Mouse (Mus musculus) hindbrain, embryonic 11.5 days (tissue): ENCODE results near the gene D11Wsu47e. TPM values are rescaled to one million over a fixed set of nuclear protein-coding genes. Genes with fewer than 3 reads are reported as not detected.

ENCODE experiments used
- ATAC-seq: fragments of 200-750 bp; cut with Nextera tagmentation; 2 replicates; pipeline ENCODE4 v1.8.0; 2017; ENCODE audit warnings: mild to moderate bottlenecking, moderate TSS enrichment, moderate library complexity; ENCODE audit not compliant: low FRiP score
- DNase-seq: peaks from one replicate; pipeline ENCODE4 v3.0.0-alpha.2; 2015; ENCODE audit warnings: low spot score
- H3K27ac ChIP-seq: fragments of 300-500 bp; sonication (generic); 2 replicates; pipeline ENCODE4 v1.5.1; 2014; ENCODE audit warnings: mild to moderate bottlenecking, low read depth, low read length
- H3K27me3 ChIP-seq: fragments of 300-500 bp; sonication (generic); 2 replicates; pipeline ENCODE4 v1.6.1; 2014; ENCODE audit warnings: mild to moderate bottlenecking, low read length, moderate library complexity, mixed read lengths; ENCODE audit not compliant: control insufficient read depth, insufficient read depth
- H3K36me3 ChIP-seq: fragments of 300-500 bp; sonication (generic); 2 replicates; pipeline ENCODE4 v1.6.1; 2014; ENCODE audit warnings: mild to moderate bottlenecking, low read length, moderate library complexity, mixed read lengths; ENCODE audit not compliant: control insufficient read depth, insufficient read depth
- H3K4me1 ChIP-seq: fragments of 300-500 bp; sonication (generic); replicated peaks from 2 replicates; pipeline ENCODE4 v1.6.1; 2014; ENCODE audit warnings: low read length, mixed read lengths; ENCODE audit not compliant: control insufficient read depth, insufficient read depth
- H3K4me2 ChIP-seq: fragments of 300-500 bp; sonication (generic); replicated peaks from 2 replicates; pipeline ENCODE4 v1.6.1; 2014; ENCODE audit warnings: mild to moderate bottlenecking, low read depth, low read length
- H3K4me3 ChIP-seq: fragments of 300-500 bp; sonication (generic); 2 replicates; pipeline ENCODE4 v1.5.1; 2014; ENCODE audit warnings: low read depth, low read length
- H3K9ac ChIP-seq: fragments of 300-500 bp; sonication (generic); 2 replicates; pipeline ENCODE4 v1.6.1; 2014; ENCODE audit warnings: low read depth, low read length
- H3K9me3 ChIP-seq: fragments of 300-500 bp; sonication (generic); 2 replicates; pipeline ENCODE4 v1.6.1; 2016; ENCODE audit warnings: low read length; ENCODE audit not compliant: control insufficient read depth
- WGBS: fragments of 180-500 bp; shearing (Covaris S2); extraction: QIAGEN DNeasy Blood & Tissue Kit; methylation state at CpG from one replicate; pipeline ENCODE4 v1.1.7; 2014; 5-methylcytosine and 5-hydroxymethylcytosine counted together
- polyA plus RNA-seq: library from polyadenylated mRNA; unstranded; fragments of >200 nt; fragmentation: Nextera tagmentation; extraction: Ambion mirVana; gene quantifications from 2 replicates; pipeline ENCODE4 v1.2.1, GENCODE M21; 2014

Gene D11Wsu47e
- polyA plus RNA-seq, 1 experiment from 2014 or later = 21.0 TPM

DNA sequence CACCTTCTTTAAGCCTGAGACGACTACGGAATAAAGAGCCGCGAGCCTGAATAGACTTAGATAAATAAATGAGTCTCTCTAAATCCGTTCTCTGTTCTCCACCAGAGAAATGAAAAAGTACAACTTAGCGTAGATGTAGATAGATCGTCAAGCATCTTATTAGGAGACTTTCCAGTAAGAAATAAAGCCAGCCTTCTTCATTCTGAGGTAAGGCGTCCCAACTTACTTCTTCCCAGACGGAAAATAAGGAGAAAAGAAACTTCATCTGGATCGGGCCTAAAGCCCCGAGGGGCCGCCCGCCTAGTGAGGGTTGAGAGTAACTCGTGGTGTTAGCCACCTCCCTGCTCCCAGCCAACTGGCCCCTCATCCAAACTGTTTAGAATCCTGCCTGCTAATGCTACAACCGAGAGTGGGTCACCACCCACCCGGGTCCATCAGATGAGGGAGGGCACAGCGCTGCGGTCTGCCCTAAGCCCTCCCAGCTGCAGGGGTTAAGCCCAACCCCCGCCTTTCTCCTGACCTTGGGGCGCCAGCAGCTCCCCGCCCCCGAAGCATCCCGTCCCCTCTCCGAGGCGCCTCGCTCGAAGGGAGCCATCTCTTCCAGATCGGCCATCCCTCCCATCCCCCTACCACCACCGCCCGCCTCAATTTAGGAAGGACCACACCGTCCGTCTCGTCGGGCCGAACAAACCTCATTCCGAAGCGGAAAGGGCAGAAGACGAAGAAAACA lies 1.1 kb upstream of the D11Wsu47e start:
- H3K36me3 ChIP-seq = peaks cover 3% of the 10 kb centered on the region; the same call in 1 of the 2 replicates
- peak; percentile 66 for DNase-seq
- H3K9ac ChIP-seq = peak overlapping the region; percentile 91
- no peaks in the 10 kb centered on the region for H3K27me3 ChIP-seq
- ATAC-seq = peak; percentile 39
- peaks cover 4% of the 10 kb centered on the region; the same call in 1 of the 2 replicates for H3K4me1 ChIP-seq
- peak overlapping the region; percentile 51 for H3K4me3 ChIP-seq
- H3K9me3 ChIP-seq = no peaks in the 10 kb centered on the region
- H3K4me2 ChIP-seq = peak overlapping the region; percentile 86
- peak overlapping the region; percentile 90 for H3K27ac ChIP-seq
- WGBS = 4% methylated on average over 37 of the region's 38 CpGs

DNA sequence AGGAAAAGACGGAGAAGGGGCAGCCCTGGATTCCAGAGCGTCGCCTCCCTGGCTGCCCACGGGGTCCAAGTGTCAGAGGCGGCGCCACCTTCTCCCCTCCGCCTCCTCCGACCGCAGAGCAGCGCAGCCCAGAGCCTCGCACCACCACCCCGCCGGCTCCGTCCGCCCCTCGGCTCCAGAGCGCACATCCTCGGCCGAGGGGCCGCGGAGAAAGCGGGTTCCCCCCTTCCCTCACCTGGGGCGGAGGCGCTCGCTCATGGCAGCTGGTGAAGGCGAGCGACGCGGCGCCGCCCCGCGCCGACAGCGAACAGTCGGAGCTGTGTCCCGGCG lies 620 bp upstream of the D11Wsu47e start:
- DNase-seq = no peak
- H3K36me3 ChIP-seq = peaks cover 5% of the 10 kb centered on the region; the same call in 1 of the 2 replicates
- H3K27ac ChIP-seq = peak overlapping the region; percentile 90
- H3K4me3 ChIP-seq = peak overlapping the region; percentile 51
- H3K9ac ChIP-seq = peak overlapping the region; percentile 91
- no peaks in the 10 kb centered on the region for H3K9me3 ChIP-seq
- ATAC-seq = peak; percentile 80
- WGBS = 0% methylated on average over 30 of the region's 38 CpGs
- H3K4me1 ChIP-seq = peaks cover 4% of the 10 kb centered on the region; the same call in 1 of the 2 replicates
- no peaks in the 10 kb centered on the region for H3K27me3 ChIP-seq
- H3K4me2 ChIP-seq = peak overlapping the region; percentile 86

- 44% methylated on average over 25 of the region's 25 CpGs for WGBS
- H3K9me3 ChIP-seq = no peaks in the 10 kb centered on the region
- peak overlapping the region; percentile 24 for H3K9ac ChIP-seq
- no peak for ATAC-seq
- DNase-seq = no peak
- peaks cover 4% of the 10 kb centered on the region; the same call in 1 of the 2 replicates for H3K4me1 ChIP-seq
- H3K4me3 ChIP-seq = peak overlapping the region; percentile 51
- no peak overlapping the region for H3K27ac ChIP-seq
- peaks cover 8% of the 10 kb centered on the region; the same call in 1 of the 2 replicates for H3K36me3 ChIP-seq
- no peaks in the 10 kb centered on the region for H3K27me3 ChIP-seq
- peak overlapping the region; percentile 62 for H3K4me2 ChIP-seq
Observed at GRCm38 (mm10) chr11:113684707-113685426, 655 bp downstream of the D11Wsu47e start.

- no peak overlapping the region for H3K4me2 ChIP-seq
- ATAC-seq (0 out of 2 replicates have a peak, but pooled peaks have one; percentile 12), DNase-seq (peak; percentile 67)
- no peaks in the 10 kb centered on the region for H3K9me3 ChIP-seq
- H3K27me3 ChIP-seq = no peaks in the 10 kb centered on the region
- H3K36me3 ChIP-seq = peaks cover 10% of the 10 kb centered on the region; the same call in 1 of the 2 replicates
- 39% methylated on average over 2 of the region's 2 CpGs for WGBS
- H3K27ac ChIP-seq = peak overlapping the region; percentile 67
- H3K4me1 ChIP-seq = peaks cover 2% of the 10 kb centered on the region; the same call in 1 of the 2 replicates
- H3K4me3 ChIP-seq = no peak overlapping the region
- peak overlapping the region; percentile 12; the same call in 1 of the 2 replicates for H3K9ac ChIP-seq
Observed at GRCm38 (mm10) chr11:113687031-113687430, 2.8 kb downstream of the D11Wsu47e start.

GRCm38 (mm10) chr11:113690506-113690905 lies 6.3 kb downstream of the D11Wsu47e start:
- H3K4me3 ChIP-seq = no peak overlapping the region
- no peak overlapping the region for H3K4me2 ChIP-seq
- no peaks in the 10 kb centered on the region for H3K27me3 ChIP-seq
- H3K9ac ChIP-seq = no peak overlapping the region
- ATAC-seq (no peak), DNase-seq (no peak)
- no peaks in the 10 kb centered on the region for H3K9me3 ChIP-seq
- 0 out of 2 replicates have a peak, but pooled peaks cover 2% of the 10 kb centered on the region for H3K4me1 ChIP-seq
- no peak overlapping the region for H3K27ac ChIP-seq
- peaks cover 16% of the 10 kb centered on the region for H3K36me3 ChIP-seq
- WGBS = 93% methylated on average over 12 of the region's 12 CpGs

GRCm38 (mm10) chr11:113691318-113691717 lies 7.1 kb downstream of the D11Wsu47e start:
- Histone ChIP-seq H3K36me3 (peaks cover 18% of the 10 kb centered on the region), H3K4me2 (no peak overlapping the region), H3K9ac (no peak overlapping the region), H3K27me3 (no peaks in the 10 kb centered on the region), H3K4me3 (no peak overlapping the region), H3K27ac (no peak overlapping the region), H3K4me1 (0 out of 2 replicates have a peak, but pooled peaks cover 2% of the 10 kb centered on the region), H3K9me3 (no peaks in the 10 kb centered on the region)
- WGBS = 88% methylated on average over 5 of the region's 5 CpGs
- DNase-seq (no peak), ATAC-seq (no peak)

GRCm38 (mm10) chr11:113691851-113692250 lies 7.6 kb downstream of the D11Wsu47e start:
- no peak overlapping the region for H3K4me2 ChIP-seq
- H3K9me3 ChIP-seq = no peaks in the 10 kb centered on the region
- ATAC-seq (no peak), DNase-seq (no peak)
- H3K27ac ChIP-seq = no peak overlapping the region
- 0 out of 2 replicates have a peak, but pooled peaks cover under 1% of the 10 kb centered on the region for H3K4me1 ChIP-seq
- WGBS = 66% methylated on average over 3 of the region's 3 CpGs
- H3K36me3 ChIP-seq = peaks cover 18% of the 10 kb centered on the region
- H3K9ac ChIP-seq = no peak overlapping the region
- no peak overlapping the region for H3K4me3 ChIP-seq
- no peaks in the 10 kb centered on the region for H3K27me3 ChIP-seq

GRCm38 (mm10) chr11:113697571-113697970 lies 13.4 kb downstream of the D11Wsu47e start:
- Histone ChIP-seq H3K4me1 (no peaks in the 10 kb centered on the region), H3K9ac (no peak overlapping the region), H3K4me3 (no peak overlapping the region), H3K4me2 (no peak overlapping the region), H3K36me3 (peaks cover 8% of the 10 kb centered on the region), H3K9me3 (no peaks in the 10 kb centered on the region), H3K27ac (no peak overlapping the region), H3K27me3 (no peaks in the 10 kb centered on the region)
- ATAC-seq (no peak), DNase-seq (no peak)
- WGBS = 82% methylated on average over 5 of the region's 5 CpGs
